Mouse (Mus musculus) heart, postnatal 25 days (tissue): ENCODE measurements around the gene Adcyap1. TPM values are rescaled to one million over a fixed set of nuclear protein-coding genes. Genes with fewer than 3 reads are reported as not detected.

Experiments
- DNase-seq: peaks from one replicate; pipeline ENCODE4 v3.0.0; 2022; ENCODE audit warnings: low spot score
- intact Hi-C: fragments of 180-260 bp; cut with DNase I; formaldehyde crosslinking; loops from one replicate; pipeline ENCODE4 v1.15.1; 2025
- total RNA-seq, 2 experiments: library from RNA; stranded (reverse); gene quantifications; 2 replicates each; pipeline ENCODE4 v1.2.3; 2021

Gene Adcyap1
- total RNA-seq, result not detected

DNA sequence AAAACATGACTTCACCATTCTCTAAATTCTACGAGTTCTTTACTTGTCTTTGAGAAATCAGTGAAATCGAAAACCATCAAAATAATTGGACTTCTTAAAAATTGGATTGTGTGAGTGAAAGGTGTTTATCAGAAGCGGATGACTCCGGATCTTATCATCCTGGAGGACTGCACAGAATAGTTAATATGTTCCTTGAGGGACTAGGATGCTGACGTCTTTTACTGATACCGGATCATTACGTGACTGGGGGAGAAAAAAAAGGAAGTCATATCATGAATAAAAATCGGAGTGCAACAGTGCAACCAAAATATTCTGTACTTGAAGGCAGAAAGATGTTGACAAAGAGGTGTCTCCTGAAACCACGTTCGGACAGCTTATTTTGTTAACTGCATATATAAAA, at the start of gene Adcyap1:
Gene Adcyap1 (plus strand): TSS at position 301 of the 400 bp plus-strand sequence.
- intact Hi-C loops, result no loop called here
- no peak for DNase-seq

DNA sequence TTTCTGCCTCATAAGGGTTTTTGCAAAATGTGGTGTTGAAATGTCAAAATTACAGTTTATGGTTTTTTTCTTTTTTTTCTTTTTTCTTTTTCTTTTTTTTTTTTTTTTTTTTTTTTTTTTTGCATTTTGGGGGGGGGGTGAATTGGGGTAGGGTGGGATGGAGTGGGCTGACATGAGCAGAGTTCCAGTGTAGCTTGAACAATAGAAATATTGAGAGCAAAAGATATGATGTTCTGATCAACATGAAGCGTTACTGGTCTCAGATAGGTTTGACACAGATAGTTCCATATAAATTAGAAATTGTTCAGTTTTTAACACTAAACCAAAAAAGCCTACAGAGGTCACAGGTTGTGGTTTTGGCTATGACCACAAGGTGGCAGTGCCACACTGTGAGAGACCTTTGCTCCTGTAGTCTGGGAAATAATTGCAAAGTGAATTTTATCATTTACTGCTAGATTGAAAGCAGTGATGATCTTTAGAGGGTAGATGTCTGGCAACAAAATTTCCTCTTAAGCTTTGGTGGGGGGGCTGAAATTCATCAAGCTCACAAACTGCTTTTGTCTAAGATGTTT, 40.5 kb upstream of the Adcyap1 start:
- DNase-seq, result no peak
- intact Hi-C loops, result loop anchor here (10.0 kb wide), 1 partner anchor 1576 kb away; no protein-coding TSS in a partner anchor

DNA sequence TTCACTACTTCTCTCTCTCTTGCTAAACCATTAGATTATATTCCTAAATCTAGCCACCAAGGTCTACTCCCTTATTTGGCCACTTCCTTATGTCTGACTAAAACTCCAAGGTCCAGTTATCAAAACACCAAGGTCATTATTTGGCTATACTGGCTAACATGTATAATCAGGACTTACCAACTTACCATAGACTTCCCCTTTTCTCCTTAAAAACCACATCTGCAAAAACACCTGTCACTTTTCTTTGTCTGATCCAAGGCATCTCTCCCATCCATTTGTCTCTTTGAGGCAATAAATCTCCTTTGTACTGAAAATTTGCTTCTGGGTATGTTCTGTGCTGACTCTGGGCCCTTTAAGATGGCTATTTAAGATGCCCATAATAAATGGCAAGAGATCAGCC, 29.2 kb upstream of the Adcyap1 start:
- intact Hi-C loops, result no loop called here
- DNase-seq, result no peak

DNA sequence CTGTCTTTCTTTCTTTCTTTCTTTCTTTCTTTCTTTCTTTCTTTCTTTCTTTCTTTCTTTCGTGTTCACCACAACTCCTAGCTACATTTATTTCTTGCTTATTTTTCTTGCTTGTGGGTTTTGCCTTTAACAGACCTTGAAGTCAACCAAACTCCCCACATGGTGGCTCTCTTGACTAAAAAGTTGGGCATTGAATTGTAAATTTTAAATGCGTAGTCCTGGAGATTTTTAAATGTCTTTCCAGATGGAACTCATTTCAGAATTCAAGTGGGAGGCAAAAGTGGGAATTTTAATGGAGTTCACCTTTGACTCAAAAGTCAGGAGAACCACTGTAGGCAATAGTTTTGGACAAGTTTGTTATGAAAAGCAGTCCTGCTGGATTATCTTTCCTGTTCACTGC, 2.0 kb upstream of the Adcyap1 start:
- intact Hi-C loops, result no loop called here

DNA sequence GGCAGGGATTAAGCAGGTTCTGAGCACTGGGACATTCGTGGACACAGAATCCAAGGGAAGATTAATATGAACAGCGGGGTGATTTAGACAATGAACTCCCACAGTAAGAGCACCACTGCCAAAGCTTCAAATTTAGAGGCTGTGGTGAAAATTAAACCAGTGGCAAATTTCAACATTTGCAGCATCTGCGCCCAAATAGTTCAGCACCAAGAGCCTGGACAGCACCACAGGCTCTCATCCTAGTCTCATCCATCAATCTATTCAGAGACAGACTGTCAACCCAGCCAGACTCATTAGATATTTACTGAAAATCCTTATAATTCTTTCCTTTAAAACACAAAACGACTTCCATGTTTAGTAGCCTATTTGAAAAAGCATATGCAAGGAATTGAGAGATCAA, 604 bp upstream of the Adcyap1 start:
- no peak for DNase-seq
- intact Hi-C loops, result no loop called here

More for the DNA sequence above, 2.0 kb upstream of the Adcyap1 start:
- DNase-seq, result no peak

DNA sequence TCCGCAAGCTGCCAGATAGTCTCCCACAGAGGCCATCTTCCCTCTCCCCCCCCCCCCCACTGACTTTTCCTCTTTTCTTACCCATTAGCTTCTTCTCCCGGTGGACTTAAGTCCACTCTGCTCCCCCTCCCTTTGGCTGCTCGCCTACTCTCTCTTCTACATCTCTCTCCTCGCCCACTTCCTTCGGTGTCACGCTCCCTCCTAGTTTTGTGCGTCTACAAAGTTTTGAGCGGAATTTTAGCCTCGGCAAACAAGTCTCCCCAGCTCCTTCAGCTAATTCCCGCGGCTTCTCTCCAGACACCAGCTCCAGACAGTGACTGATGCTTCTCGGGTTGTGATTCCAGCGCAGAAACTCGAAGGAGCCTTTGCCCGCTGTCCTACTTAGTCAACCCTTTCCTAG, 401 bp downstream of the Adcyap1 start:
- intact Hi-C loops, result no loop called here
- no peak for DNase-seq

DNA sequence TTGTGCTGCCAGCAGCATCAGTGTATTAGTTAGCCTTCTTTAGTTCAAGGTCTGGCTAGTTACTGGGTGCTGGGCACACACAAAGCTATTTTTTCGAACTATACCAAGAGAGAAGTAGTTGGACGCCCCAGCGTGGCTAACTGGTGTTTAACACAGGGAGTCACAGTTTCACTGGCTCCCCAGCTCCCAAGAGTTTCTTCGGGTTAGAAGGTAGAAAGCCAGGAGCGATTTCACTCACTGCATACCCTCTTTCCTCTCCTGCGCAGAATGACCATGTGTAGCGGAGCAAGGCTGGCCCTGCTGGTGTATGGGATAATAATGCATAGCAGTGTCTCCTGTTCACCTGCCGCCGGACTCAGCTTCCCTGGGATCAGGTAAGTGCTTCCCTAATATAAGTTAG, 930 bp downstream of the Adcyap1 start:
- intact Hi-C loops, result no loop called here
- DNase-seq, result no peak

DNA sequence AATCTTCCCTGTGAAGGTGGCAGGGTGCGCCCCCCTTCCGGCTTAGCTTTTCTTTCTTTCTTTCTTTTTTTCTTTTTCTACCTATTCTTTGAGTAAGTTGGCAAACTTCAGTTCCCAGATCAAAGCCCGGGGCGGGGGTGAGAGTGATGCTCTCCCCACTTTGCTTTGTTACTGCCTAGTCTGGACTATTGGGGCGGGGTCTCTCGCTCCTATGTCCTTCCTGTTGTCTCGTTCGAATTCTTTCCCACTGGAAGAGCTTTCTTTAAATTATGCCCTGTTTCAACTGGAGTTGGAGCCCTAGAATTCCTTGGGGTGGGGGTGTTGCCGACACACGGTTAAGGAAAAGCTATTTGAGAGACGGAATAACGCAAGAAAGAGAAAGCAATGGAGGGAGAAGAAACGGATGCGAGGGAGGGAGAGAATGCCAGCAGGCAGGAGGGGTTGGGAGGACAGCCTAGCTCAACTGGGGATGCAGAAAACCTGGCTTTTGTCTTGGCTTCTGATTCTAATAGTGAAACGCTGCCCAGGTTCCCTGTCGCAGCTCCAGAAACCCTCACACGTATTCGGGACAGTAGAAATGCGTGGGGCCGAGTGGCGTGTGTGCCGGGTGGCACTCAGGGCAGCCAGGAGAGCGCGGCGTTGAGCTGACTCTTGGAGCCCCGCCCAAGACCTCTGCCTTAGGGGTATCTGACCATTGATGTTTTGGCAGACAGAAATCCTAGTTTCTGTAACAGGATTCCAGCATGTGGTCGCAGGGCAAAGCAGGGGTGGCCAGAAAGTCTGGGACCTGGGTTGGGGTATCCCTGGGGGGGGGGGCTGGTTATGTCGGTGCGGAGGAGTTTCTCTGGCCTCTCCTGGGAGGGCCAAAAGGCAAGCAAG, 1.8 kb downstream of the Adcyap1 start:
- intact Hi-C loops, result no loop called here

DNA sequence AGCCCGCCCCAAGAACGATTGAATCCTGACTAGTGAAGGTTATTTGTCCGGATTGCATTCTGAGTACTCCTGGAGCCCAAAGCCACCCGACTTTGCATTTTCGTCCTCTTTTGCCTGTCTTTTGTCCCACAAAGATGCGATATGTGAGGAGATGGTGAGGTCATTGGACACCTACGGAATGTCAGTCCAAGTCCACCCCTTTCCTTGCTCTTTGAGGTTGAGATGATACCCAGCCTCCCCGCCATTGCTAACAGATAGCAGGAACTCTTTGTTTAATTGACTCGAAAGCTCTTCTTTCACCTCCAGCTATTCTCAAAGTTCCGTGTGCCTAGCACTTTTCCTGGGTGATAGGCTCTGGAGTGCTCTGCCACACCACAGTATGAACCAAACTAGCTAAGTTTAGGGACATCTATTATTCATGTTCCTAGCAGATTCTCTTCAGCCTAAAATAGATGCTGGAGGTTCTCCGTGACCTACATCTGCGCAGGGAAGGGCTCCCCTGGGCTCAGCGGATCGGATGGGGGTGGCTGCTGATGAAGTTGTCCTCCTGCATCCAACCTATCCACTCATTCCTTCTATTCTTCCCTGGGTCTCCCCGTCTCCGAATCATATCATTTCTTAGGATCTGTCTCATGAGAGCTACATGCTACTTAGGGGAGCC, 2.6 kb downstream of the Adcyap1 start:
- intact Hi-C loops, result no loop called here

More for the DNA sequence above, 1.8 kb downstream of the Adcyap1 start:
- no peak for DNase-seq

DNA sequence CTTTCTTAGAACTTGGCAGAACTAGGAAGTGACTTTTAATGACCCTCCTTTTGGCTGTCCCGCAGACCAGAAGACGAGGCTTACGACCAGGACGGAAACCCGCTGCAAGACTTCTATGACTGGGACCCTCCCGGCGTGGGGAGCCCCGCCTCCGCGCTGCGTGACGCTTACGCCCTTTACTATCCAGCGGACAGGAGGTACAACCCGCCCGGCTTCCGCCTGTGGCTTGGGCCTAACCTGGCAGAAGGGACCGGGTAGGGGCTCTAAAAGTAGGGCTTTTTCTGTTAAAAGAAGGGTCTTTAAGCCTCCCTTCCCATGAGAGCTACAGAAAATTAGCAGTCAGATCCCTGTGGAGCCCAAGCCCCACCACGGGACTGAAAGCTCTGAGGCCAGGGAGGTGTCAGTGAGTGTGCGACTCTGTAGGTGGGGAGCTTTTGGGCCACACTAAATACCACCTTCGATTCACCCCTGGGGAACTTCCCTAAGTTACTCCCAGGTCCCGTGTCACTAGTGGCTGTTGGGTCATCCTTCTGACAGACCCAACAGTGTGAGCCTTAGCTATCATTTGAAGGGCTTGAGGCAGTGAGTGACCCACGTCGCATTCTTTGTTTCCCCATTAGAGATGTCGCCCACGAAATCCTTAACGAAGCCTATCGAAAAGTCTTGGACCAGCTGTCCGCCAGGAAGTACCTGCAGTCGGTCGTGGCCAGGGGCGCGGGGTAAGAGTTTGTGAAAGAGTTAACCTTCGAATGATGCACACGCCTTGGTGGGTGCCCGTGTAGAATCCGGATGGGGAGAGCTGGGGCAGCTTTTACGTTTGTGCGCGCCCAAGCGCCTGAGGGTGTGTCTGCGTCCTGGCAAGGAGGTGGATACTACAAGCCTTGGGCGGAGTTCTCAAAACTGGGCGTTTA, 3.6 kb downstream of the Adcyap1 start:
- intact Hi-C loops, result no loop called here
- no peak for DNase-seq

More for the DNA sequence above, 2.6 kb downstream of the Adcyap1 start:
- DNase-seq, result no peak

DNA sequence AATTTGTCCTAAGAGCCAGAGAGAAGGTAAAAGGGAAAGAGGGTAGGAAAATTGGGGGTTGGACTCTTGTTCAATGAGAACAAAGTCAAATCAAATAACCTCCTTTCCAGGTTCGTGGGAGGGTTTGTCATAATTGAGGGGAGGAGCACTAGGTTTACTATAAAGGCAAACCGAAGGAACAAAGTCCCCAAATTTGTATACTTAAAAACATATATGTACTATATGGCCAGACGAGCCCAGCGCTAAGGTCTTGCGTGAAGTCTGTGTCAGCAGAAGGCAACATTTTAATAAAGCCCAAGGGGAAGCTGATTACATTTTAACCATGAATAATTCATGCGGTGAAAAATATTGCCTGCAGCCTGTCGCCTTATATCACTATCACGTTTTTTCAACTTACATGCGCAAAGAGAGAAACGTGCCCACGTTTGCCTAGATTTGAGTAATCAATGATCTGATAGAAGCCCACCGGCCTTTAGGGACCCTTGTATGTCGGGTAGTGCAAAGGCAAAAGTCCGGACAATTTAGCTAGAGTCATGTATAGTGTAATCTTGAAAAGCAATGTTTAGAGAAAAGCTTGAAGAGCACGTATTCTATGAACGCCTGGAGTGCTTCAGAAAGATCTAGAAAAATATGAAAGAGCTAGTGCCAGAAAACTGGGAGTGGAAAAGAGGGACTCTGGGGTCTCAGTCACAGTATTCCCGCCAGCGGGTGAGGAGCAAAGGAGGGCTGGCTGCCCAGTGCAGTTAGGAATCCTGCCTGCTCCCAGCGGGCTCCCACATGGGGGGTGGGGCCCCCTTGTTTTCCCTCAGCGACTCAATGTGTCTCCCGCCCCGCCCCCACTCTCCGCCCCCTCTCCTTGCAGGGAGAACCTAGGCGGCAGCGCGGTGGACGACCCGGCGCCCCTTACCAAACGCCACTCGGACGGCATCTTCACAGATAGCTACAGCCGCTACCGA, 4.5 kb downstream of the Adcyap1 start:
- intact Hi-C loops, result no loop called here
- DNase-seq, result no peak

DNA sequence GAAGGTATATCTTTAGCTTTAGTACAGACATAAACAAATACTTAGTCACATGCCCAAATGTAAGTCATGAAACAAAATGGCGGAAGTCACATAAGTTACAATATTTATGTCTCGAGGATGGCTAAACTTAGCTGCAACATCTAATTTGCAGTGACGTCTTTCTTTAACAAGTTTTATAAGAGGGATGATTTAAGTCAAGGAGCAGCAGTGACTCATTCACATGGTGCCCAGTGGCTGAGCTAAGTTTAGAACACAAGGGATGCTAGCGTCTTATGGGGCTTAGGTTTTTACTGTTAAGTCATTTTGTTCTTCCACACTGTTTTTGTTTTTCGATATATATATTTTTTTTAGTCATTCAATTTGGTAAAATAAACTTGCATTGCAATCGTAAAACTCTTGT, 19.0 kb downstream of the Adcyap1 start:
- DNase-seq, result no peak
- intact Hi-C loops, result no loop called here

DNA sequence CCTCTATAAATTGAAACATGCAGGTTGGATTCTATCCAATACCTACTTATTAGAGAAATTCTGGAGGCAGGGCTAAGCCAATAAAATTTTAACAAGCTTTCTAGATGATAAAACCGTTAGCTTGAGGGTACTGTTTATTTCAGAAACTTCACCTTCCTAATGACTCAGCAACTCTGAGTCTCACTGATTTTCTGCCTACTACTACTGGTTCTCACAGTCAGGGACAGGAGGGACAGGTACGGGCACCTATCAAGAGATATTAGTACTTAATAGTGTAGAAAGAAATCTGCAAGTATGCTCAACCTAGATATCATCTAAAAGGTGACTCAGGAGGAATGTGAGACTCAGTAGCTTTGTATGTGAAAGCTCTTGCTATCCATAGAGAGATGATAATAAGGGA, 19.8 kb downstream of the Adcyap1 start:
- intact Hi-C loops, result no loop called here

DNA sequence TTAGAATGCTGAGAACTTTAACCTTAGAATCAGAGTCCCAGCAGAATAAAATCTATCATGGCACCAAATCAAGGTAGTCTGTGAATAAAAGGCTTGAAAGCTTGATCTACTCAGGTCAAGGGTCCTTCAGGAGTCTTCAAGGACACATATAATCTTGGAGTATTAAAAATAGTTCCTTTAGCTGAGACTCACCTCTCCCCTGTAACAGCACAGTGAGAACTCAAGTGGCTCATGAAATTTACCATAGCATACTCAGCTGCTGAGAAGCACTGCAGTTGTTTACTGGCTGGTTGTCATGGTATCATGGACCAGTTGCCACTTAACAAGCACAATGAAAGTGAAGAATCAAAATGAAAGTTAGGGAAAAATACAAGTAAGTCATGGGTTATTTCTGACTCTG, 38.5 kb downstream of the Adcyap1 start:
- no peak for DNase-seq
- intact Hi-C loops, result no loop called here

More for the DNA sequence above, 19.8 kb downstream of the Adcyap1 start:
- DNase-seq, result no peak
